Mouse (Mus musculus): Measurements from ENCODE around the gene Slc11a2. TPM values are rescaled to one million over a fixed set of nuclear protein-coding genes. Genes with fewer than 3 reads are reported as not detected.

Gene Slc11a2
- polyA plus RNA-seq (2012): 7.2 and 8.8 TPM in 2 replicates

DNA sequence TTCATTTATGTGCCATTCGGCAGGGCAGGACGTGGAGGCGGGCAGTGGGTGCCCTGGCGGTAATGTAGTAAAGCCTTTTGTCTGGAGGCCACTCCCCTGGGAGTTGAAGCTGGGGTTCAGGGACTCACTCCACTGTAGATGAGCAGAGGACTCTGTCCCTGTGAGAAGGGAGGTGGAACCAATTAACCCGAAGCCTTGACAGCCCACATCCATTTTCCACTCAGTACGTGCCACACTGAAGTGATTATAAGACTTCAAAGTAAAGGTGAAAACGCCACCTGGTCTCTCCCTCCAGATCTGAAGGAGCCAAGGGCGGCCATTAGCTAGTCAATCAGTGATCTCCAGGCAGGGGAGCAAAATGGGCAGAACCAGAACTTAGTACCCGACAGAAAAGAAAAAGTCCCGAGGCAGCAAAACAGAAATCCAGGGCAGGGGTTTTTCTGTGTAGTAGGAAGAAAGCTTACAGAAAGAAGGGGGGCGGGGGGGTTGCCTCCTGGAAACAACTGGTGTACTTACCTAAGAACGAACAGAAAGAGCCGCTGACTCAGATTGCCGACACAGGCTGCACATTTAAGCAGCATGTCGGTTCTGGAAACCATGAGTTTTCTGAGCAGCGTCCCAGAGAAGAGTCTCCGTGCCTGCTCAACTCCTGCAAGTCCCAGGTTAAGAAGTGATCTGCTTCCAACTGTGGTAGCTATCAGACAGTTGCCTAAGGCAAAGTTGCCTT lies at the start of gene Slc11a2:
Gene Slc11a2, minus strand, starts transcription at position 677 of the 727 bp plus-strand sequence.
- TF ChIP-seq GATA1 (IDR thresholded peaks at IDR 0.05; ENCODE audit: low read length): no peak

DNA sequence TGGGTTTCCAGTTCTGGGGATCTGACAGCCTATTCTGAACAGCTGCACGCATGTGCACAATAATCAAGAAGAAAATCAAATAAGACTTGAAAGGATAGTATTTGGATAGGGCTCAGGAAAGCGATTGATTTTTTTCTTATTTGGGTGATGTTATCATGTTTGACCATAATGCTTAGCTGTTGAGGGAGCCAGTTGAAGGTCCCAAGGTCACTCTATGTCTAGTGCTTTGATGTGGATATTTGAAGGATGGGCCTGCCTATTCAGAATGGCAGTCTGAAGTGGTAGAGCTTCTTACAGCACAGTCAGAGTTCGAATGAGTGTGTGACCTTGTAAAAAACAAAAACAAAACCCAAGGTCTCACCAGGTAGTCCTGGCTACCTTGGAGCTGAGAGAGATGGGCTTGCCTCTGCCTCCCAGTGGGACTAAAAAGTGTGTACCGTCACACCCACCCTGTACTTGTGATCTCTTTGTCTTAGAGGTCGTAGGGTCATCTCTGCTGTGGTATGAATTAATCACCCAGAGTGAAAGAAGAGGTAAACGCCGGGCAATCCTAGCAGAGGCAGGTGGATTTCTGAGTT lies 49.1 kb upstream of the Slc11a2 start:
- TF ChIP-seq GATA1 (IDR thresholded peaks at IDR 0.05; ENCODE audit: low read length): no peak

DNA sequence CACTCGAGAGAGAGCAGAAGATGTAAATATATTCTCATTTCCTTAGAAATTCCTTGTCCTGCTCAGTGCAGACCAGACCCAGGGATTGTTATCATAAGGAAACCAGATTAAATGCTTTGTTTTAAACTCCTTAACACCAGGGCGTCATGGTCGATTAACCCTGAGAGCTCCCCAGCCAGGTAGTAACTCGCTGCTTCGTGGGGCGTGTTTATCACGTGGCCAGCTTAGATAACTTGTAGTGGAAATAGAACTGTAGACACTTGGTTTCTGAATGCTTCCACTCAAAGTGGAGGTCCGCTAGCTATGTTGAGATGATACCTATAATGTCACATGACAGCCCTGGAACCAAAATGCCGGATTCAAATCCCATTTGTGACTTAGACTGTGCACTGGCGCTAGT lies 45.2 kb upstream of the Slc11a2 start:
- no peak for TF ChIP-seq GATA1 (IDR thresholded peaks at IDR 0.05; ENCODE audit: low read length)

DNA sequence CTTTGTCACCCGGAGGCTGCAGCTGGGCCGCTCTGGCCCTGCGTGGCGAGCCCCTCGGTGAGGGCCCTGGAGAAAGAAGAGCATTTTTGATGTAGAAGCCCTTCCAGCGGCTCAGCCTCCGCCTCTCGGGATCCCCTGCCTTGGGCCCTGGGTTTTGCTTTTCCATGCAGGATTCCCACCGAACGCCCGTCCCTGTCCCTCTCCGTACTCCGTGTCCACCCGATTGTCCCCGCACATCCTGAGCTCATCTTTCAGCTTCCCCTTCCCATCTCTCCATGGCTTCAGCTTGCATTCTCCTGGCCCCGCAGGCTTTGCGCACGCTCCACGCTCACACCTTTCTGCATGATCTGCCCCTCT lies 44.3 kb upstream of the Slc11a2 start:
- no peak for TF ChIP-seq GATA1 (IDR thresholded peaks at IDR 0.05; ENCODE audit: low read length)

DNA sequence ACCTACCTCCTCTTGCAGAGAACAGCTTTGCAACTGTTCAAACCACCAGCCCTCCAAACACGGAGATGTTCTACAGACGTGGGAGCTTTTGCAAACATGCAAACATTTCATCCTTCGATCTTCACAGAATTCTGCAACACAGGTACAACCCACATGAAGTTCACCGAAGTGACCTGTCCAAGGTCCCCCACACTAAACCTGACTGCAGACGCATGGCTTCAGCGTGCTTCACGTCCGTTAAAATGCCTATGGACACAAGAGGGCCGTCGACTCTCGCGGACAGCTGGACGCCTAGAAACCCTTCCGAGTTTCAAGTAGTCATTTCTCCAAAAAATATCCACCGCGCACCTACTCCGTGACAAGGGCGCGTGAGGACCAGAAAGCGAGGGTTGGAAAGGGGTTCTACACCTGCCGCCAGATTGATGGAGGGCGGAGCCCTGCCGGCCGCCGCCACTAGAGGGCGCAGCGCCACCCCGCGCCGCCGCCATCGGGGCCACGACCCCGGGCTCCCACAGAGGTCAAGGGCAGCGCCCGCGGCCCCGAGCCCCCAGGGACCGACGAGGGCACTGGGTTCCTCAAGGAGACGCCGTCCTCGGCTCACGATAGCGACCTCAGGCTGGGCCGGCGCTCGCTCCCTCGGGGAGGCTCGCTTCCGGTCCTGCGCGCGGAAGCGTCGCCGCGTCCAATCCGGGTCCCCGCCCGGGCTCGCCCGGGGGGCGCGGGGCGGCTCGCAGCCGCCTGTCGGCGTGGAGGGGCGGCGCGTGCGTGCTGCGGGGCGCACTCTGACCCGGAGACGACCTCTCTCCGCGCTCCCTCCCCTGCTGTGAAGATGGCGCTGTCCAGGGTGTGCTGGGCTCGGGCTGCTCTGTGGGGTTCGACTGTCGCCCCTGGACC lies 43.7 kb upstream of the Slc11a2 start, which contains the start of gene Letmd1:
Gene Letmd1, plus strand, starts transcription at position 729 of the 894 bp plus-strand sequence.
- no peak for TF ChIP-seq GATA1 (IDR thresholded peaks at IDR 0.05; ENCODE audit: low read length)

DNA sequence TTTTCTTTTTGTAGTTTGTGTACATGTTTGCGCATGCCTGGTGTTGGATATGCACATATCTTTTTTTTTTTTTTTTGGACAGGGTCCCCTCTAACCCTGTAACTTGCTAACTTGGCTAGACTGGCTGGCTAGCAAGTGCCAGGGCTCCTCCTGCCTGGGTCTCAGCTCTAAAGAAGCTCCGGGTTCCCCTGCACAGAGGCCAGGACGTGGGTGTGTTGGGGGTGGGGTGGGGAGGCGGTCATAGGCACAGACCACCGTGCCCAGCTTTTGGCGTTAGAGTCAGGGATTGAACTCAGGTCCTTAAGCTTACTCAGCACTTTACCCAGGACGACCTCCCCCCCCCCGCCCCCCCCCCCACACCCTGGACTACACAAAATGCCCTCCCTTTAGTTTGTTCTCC lies 42.9 kb upstream of the Slc11a2 start:
- TF ChIP-seq GATA1 (IDR thresholded peaks at IDR 0.05; ENCODE audit: low read length): no peak

DNA sequence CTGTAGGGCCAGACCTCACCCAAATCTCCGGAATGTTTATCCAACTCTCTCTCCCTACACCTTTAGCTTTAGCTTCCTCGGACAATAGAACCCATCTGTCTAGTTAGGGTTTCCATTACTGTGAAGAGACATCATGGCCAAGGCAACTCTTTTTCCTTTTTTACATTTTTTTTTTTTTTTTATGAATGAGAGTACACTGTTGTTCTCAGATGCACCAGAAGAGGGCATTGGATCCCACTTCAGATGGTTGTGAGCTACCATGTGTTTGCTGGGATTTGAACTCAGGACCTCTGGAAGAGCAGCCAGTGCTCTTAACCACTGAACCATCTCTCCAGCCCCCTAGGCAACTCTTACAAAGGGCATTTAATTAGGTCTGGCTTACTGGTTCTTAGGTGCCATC lies 40.6 kb upstream of the Slc11a2 start:
- no peak for TF ChIP-seq GATA1 (IDR thresholded peaks at IDR 0.05; ENCODE audit: low read length)

DNA sequence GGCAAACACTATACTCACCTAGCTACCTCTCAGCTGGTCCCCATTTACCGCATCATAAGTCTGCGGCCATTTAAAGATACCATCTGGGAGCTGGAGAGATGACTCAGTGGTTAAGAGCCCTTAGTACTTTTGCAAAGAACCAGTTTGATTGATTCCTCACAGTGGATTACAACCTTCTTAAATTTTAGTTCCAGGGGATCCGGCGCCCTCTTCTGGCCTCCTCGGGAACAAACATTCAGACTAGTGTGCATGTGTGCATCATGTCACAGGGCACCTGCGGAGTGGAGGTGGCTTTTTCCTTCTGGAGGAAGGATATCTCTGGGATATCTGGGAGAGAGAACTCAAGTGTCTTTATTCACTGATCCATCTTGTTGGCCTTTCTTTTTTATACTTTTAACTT lies 38.8 kb upstream of the Slc11a2 start:
- no peak for TF ChIP-seq GATA1 (IDR thresholded peaks at IDR 0.05; ENCODE audit: low read length)

DNA sequence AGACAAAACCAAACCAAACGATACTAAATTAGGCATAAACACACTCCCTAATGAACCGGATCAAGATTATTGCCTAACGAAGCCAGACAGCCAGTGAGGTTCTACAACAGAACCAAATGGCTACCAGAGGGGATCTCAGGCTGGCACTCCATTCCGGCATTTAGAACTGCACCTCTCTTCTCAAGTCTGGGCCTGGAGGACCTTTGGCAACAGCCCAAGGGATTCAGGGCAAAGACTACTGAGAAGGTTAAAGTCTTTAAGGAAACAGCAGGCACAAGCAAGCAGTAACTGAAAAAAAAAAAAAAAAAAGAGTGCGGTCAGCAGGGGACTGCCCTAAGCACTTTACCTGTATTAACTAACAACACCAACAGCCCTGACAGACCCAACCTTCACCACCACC lies 37.2 kb upstream of the Slc11a2 start:
- TF ChIP-seq GATA1 (IDR thresholded peaks at IDR 0.05; ENCODE audit: low read length): no peak

DNA sequence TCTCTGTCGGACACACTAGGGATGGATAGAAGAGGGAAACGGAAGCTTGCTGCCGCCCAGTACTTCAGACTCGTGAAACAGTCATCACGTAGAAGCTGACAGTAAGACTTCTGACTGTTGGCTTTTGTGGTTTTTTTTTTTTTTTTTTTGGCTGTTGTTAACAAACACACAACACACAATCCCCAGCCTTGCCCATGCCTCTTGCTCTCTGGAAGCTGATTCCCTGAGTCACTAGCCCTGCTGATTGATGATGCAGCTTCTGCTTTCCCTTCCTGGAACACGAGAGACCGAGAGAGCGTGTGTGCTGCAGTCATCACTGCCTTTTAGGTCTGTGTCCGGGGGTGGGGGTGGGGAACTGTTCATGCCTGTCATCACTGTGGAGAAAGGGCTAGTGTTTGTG lies 36.8 kb upstream of the Slc11a2 start:
- TF ChIP-seq GATA1 (IDR thresholded peaks at IDR 0.05; ENCODE audit: low read length): no peak

DNA sequence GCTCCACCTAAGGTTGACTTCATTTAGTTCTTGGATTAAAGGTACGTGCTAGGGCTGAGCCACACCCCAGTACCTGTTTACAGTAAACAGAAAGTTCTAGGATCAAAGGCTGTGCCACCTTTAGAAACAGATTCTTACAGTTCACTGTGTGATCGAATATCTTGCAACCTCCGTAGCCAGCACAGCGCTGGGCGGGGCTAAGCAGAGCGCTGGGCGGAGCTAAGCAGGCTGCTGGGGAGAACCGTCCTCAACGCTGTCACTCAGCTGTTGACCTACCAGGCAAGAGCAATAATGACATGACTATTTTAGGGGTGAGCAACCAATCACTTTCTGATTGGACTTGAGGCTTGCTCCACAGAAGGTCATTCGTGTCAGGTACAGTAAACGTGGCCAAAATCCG lies 36.1 kb upstream of the Slc11a2 start:
- no peak for TF ChIP-seq GATA1 (IDR thresholded peaks at IDR 0.05; ENCODE audit: low read length)

DNA sequence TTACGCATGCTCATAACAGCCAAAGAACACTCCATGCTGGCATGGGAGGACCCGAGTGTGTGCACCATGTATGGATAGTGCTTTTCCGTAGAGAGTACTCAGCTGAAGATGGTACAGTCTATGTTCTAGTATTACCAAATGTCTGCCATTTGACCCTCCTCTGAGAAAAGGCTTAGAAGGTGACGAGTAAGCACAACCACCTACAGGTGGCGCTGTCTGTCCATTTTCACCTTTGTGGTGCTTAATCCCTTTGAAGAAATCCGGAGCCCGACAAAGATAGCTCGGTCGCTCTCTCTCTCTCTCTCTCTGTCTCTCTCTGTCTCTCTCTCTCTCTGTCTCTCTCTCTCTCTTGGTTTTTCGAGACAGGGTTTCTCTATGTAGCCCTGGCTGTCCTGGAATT lies 33.2 kb upstream of the Slc11a2 start:
- no peak for TF ChIP-seq GATA1 (IDR thresholded peaks at IDR 0.05; ENCODE audit: low read length)

DNA sequence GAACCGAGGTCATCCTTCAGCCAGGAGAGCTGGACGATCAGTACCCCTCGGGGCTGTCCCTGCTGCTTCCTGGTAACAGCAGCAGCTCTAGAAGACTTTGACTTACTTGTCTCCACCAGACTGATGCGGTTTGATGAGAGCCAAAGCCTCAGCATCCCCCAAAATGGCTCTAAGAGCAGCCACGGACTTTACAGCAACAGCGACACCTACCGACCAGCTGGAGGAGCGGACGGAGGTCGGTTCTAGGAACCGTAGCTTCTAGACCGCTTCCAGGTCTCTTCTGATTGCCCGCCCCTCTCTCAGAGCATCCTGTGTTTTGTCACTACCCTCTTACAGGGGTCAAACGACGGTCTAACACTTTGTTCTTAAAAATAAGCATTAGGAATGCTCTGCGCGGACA lies 32.5 kb upstream of the Slc11a2 start:
- no peak for TF ChIP-seq GATA1 (IDR thresholded peaks at IDR 0.05; ENCODE audit: low read length)

DNA sequence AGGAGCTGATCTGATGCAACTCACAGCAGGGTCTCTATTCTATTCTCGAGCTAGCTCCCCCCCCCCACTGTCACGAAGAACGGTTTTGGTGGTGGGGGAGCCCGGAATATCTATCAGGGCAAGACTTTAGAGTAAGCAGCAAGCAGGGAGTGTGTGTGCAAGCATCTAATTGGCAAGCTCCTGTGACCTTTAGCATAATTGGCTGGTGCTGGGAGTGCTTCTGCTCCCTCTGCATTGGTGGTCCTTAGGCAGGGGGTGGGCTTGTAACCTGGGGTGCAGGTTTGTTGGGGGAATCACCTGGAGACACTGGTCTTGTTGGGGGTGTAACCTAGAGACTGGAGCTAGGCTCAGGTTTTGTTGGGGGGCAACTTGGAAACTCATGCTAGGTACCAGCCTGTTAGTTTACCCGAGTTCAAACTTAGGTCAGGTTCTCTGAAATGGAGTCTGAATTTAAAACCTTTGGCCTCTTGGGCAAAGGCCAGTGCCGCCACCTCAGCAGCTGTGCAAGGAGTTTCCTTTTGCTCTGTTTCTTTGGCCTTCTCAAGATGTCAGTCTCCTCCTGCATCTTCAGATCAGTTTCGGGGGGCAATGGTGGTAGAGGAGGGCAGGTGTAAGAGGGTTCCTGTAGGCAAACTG lies 31.6 kb upstream of the Slc11a2 start:
- no peak for TF ChIP-seq GATA1 (IDR thresholded peaks at IDR 0.05; ENCODE audit: low read length)

DNA sequence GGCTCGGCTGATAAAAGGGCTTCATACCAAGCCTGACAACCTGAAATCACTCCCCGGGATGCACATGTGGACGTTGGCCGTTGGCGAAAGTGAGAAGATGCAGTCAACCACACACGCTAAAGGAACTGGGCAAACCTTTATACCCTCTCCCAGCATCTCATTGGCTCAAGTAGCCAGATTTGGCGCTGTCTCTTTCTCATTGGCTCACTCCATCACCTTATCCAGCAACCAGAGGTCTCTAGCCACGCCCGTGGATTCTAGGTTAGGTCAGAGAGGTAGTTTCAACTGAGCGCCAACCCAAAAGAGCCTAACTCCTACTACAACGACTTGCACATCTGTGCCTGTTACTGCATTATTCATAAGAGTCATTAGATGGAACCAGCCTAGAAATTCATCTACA lies 27.6 kb upstream of the Slc11a2 start:
- TF ChIP-seq GATA1 (IDR thresholded peaks at IDR 0.05; ENCODE audit: low read length): no peak

DNA sequence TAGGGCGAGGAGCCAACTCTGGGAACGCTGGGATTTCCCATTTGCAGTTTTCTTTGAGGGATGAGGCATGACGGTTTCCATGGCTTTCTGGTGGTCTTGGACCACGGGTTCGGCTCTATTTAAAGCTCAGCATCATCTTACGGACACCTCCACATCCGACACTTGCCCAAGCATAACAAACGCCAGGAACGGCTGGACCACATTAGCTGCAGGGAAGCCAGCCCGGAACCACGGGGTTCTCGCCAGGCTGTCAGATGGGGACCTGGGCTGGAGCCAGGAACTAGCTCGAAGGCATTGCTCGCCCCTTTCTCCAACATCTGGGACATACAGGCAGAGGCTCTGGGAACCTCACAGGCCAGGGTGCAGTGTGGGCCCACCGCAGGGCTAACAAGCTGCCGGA lies 26.4 kb upstream of the Slc11a2 start:
- TF ChIP-seq GATA1 (IDR thresholded peaks at IDR 0.05; ENCODE audit: low read length): no peak

Data from G1E-ER4 (cell line).